In the genomic region with DNA sequence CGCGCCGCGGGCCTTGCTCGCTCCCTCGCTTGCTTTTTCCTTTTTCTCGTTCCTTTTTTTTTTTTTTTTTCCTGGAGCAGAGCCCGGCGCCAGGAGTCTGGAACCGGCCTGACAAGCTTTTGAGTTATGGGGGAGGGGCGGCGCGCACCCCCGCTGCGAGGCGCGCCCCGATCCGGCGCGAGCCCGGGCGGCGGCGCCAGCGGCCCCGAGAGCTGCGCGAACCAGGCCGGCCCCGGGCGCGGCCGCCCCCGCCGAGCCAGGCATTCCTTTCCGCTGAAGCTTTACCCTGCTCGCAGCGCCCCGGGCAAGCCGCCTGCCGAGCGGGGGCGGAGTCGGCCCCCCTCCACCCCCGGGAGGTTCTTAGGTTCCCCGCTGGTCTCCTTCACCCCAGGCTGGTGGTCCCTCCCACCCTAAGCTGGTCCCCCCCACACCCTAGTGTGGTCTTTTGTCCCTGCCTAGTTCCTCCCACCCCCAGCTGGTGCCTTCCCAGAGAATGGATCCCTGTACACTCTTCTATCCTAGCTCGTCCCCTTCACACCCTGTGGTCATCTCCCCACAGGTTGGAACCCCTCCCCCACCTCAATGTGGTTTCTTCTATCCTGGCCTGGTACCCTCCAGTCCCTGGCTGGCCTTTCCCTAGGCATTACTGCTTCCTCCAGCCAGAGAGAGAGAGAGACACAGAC, we compare ENCODE assay signal across 8 mouse cellular contexts.
A peak's percentile ranks its signal among the peaks of the same experiment; 100 is the strongest.
DNase-seq lines count a peak whose midpoint lies in the region; ATAC-seq and TF ChIP-seq lines count a peak whose summit lies in the region.

No protein-coding gene starts in this region.

- TF ChIP-seq CTCF in MEL (IDR thresholded peaks at IDR 0.05 in 2 of 3, conservative IDR thresholded peaks at IDR 0.05 in 1 of 3; ENCODE audit: control insufficient read depth in 1 of 3, insufficient read depth in 1 of 3, low read depth in 2 of 3, low read length in 3 of 3, poor library complexity in 1 of 3, severe bottlenecking in 1 of 3), result no peak
- no peak for TF ChIP-seq CTCF in brain, embryonic 14.5 days (IDR thresholded peaks at IDR 0.05; ENCODE audit: borderline replicate concordance, extremely low read depth, insufficient read depth, insufficient read length)

- H3K27me3 ChIP-seq in MEL (ENCODE audit: control insufficient read depth in 1 of 2, insufficient read depth in 2 of 2, low read length in 2 of 2), result no peaks in the 10 kb centered on the region
- no peaks in the 10 kb centered on the region for H3K27me3 ChIP-seq in forebrain, embryonic 16.5 days (replicated peaks; ENCODE audit: control insufficient read depth, insufficient read depth, low read length)

- H3K27ac ChIP-seq in MEL (ENCODE audit: control insufficient read depth, low read depth, low read length), result no peak overlapping the region
- H3K27ac ChIP-seq in forebrain, embryonic 16.5 days (ENCODE audit: low read length), result peak overlapping the region; percentile 99

- peak; percentile 64 for ATAC-seq in forebrain, embryonic 16.5 days
- no peak for ATAC-seq in granulocyte monocyte progenitor cell, adult 5-6 weeks (replicated peaks; ENCODE audit: poor library complexity, severe bottlenecking)

- under 1% methylated on average over 47 of the region's 48 CpGs for WGBS in forebrain, embryonic 16.5 days

- H3K4me1 ChIP-seq in MEL (ENCODE audit: control insufficient read depth in 1 of 2, insufficient read depth in 2 of 2, low read length in 2 of 2), result peaks cover 3 to 8% of the 10 kb centered on the region in 2 experiments; a peak in 2 of 4 replicates
- H3K4me1 ChIP-seq in forebrain, embryonic 16.5 days (replicated peaks; ENCODE audit: control insufficient read depth, insufficient read depth, low read length), result peaks cover 52% of the 10 kb centered on the region

- no peak for TF ChIP-seq RAD21 in MEL (IDR thresholded peaks at IDR 0.05; ENCODE audit: low read depth, low read length)

- H3K4me3 ChIP-seq in MEL (ENCODE audit: control insufficient read depth in 1 of 2, insufficient read depth in 1 of 2, low read depth in 2 of 2, low read length in 2 of 2), result peak overlapping the region; percentile 55 to 57
- H3K4me3 ChIP-seq in forebrain, embryonic 16.5 days (replicated peaks; ENCODE audit: low read length), result peak overlapping the region; percentile 42

- TF ChIP-seq POLR2A in MEL (IDR thresholded peaks at IDR 0.05; ENCODE audit: control insufficient read depth in 1 of 2, insufficient read depth in 1 of 2, low read depth in 1 of 2, low read length in 2 of 2, poor library complexity in 1 of 2), result 0 out of 4 replicates have a peak, but pooled peaks of 1 of the 2 experiments have one; percentile 16
- TF ChIP-seq POLR2A in brain, embryonic 14.5 days (IDR thresholded peaks at IDR 0.05; ENCODE audit: borderline replicate concordance, extremely low read depth, insufficient read depth, insufficient read length, poor library complexity, severe bottlenecking), result 0 out of 2 replicates have a peak, but pooled peaks have one; percentile 23

- no peaks in the 10 kb centered on the region; the same call in 1 of the 2 replicates for H3K79me2 ChIP-seq in MEL (ENCODE audit: control insufficient read depth, insufficient read depth, low read length, poor library complexity)

- H3K4me2 ChIP-seq in forebrain, embryonic 16.5 days (ENCODE audit: low read length), result peak overlapping the region; percentile 81

- no peaks in the 10 kb centered on the region for H3K9me3 ChIP-seq in MEL (replicated peaks; ENCODE audit: insufficient read depth, low read length)
- H3K9me3 ChIP-seq in forebrain, embryonic 16.5 days (ENCODE audit: control insufficient read depth, low read length), result no peaks in the 10 kb centered on the region

- no peak for TF ChIP-seq EP300 in MEL (IDR thresholded peaks at IDR 0.05; ENCODE audit: low read depth in 1 of 2, low read length in 2 of 2)

- peak; percentile 19 for DNase-seq in MEL (ENCODE audit: low read depth, low spot score)
- peak; percentile 91 for DNase-seq in brain, embryonic 14.5 days (ENCODE audit: low read depth)
- peak; percentile 88 for DNase-seq in heart, postnatal 4 days
- peak; percentile 71 to 75 for DNase-seq in layer of hippocampus, postnatal 36 days
- peak; percentile 89 for DNase-seq in lung, postnatal 36 days
- peak; percentile 74 for DNase-seq in skeletal muscle tissue, adult 2 months (ENCODE audit: low read depth, low spot score)

- H3K9ac ChIP-seq in MEL (ENCODE audit: control insufficient read depth, low read depth, low read length, poor library complexity, severe bottlenecking), result peak overlapping the region; percentile 79
- H3K9ac ChIP-seq in forebrain, embryonic 16.5 days (replicated peaks; ENCODE audit: low read depth, low read length), result peak overlapping the region; percentile 86

- H3K36me3 ChIP-seq in MEL (ENCODE audit: control insufficient read depth in 1 of 2, insufficient read depth in 2 of 2, low read length in 2 of 2), result peaks cover 0 to 4% of the 10 kb centered on the region in 2 experiments; a peak in 2 of 4 replicates
- no peaks in the 10 kb centered on the region for H3K36me3 ChIP-seq in forebrain, embryonic 16.5 days (ENCODE audit: control insufficient read depth, insufficient read depth)

TF ChIP-seq in MEL, 35 proteins besides CTCF, POLR2A, EP300 and RAD21:
- no peak for TF ChIP-seq ELF1 (IDR thresholded peaks at IDR 0.05; ENCODE audit: low read depth, low read length)
- no peak for TF ChIP-seq CHD2 (IDR thresholded peaks at IDR 0.05; ENCODE audit: low read length)
TF ChIP-seq in MEL: peak in this region for 0.

Comparison
In these comparisons a context has a peak if more than half of its experiments do, and no peak if none do; other contexts are left out.
1. DNase-seq: peak in every context shown above with its lines; median percentile 91 in brain, embryonic 14.5 days; 89 in lung, postnatal 36 days; 88 in heart, postnatal 4 days; 74 in skeletal muscle tissue, adult 2 months; 73 in layer of hippocampus, postnatal 36 days; 19 in MEL.